Comparison of ENCODE assay signal across 18 mouse cellular contexts in genomic region chr17:69060388-69060787, GRCm38 (mm10).
"Had no signal": no experiment of that assay in that cellular context is flagged by ENCODE, and none has a peak within 500 bp of the region (broad histone marks: within the 10 kb centered on the region; RNA-seq: fewer than 3 reads in every experiment).

No protein-coding gene starts in this region.

- H3K4me2 ChIP-seq: limb, embryonic 15.5 days; liver, embryonic 12.5 days; midbrain, embryonic 11.5 days; midbrain, embryonic 13.5 days; neural tube, embryonic 13.5 days; neural tube, embryonic 15.5 days had no signal

- H3K4me1 ChIP-seq: limb, embryonic 15.5 days; liver, embryonic 12.5 days; megakaryocyte, embryonic 14.5 days; midbrain, embryonic 13.5 days; neural tube, embryonic 13.5 days had no signal

- H3K27me3 ChIP-seq: limb, embryonic 15.5 days; liver, embryonic 12.5 days; megakaryocyte, embryonic 14.5 days; midbrain, embryonic 13.5 days; neural tube, embryonic 13.5 days; neural tube, embryonic 15.5 days had no signal

- ATAC-seq: liver, embryonic 12.5 days; midbrain, embryonic 13.5 days; midbrain, embryonic 16.5 days had no signal

- H3K9me3 ChIP-seq: limb, embryonic 15.5 days; midbrain, embryonic 13.5 days; neural tube, embryonic 13.5 days; neural tube, embryonic 15.5 days had no signal

- H3K36me3 ChIP-seq: limb, embryonic 15.5 days; liver, embryonic 12.5 days; midbrain, embryonic 13.5 days; neural tube, embryonic 13.5 days; neural tube, embryonic 15.5 days had no signal

- DNase-seq: retina, postnatal 1 day; right cerebral cortex, postnatal 25 days; right cerebral cortex, postnatal 4 days; spleen, adult 18-20 months; thymus, adult 18-20 months; thymus, postnatal 14 days; thymus, postnatal 36 days had no signal

- H3K9ac ChIP-seq: limb, embryonic 15.5 days; liver, embryonic 12.5 days; liver, embryonic 14.5 days; midbrain, embryonic 13.5 days; neural tube, embryonic 13.5 days; neural tube, embryonic 15.5 days had no signal

- H3K4me3 ChIP-seq: limb, embryonic 15.5 days; liver, embryonic 12.5 days; megakaryocyte, embryonic 14.5 days; midbrain, embryonic 13.5 days; myocyte; neural tube, embryonic 13.5 days; neural tube, embryonic 15.5 days had no signal

- H3K27ac ChIP-seq: limb, embryonic 15.5 days; liver, embryonic 12.5 days; liver, embryonic 14.5 days; macrophage; midbrain, embryonic 13.5 days; neural tube, embryonic 13.5 days; neural tube, embryonic 15.5 days had no signal
